8 mouse cellular contexts compared by ENCODE assay signal in genomic region chr2:122737894-122738830, GRCm38 (mm10). TPM values are rescaled to one million over a fixed set of nuclear protein-coding genes. Genes with fewer than 3 reads are reported as not detected.
A peak's percentile ranks its signal among the peaks of the same experiment; 100 is the strongest.
DNase-seq lines count a peak whose midpoint lies in the region; ATAC-seq lines count a peak whose summit lies in the region.

Gene Bloc1s6 (plus strand): TSS chr2:122738503.

- H3K27ac ChIP-seq in heart, embryonic 14.5 days (replicated peaks in 1 of 2; ENCODE audit: control insufficient read depth in 1 of 2, insufficient read depth in 1 of 2, low read depth in 2 of 2, low read length in 2 of 2), result peak within 1 kb of the TSS; percentile 87 to 93
- peak within 1 kb of the TSS; percentile 77 for H3K27ac ChIP-seq in liver, embryonic 13.5 days
- H3K27ac ChIP-seq in stomach, embryonic 16.5 days (ENCODE audit: low read length), result peak within 1 kb of the TSS; percentile 95

- H3K4me1 ChIP-seq in heart, embryonic 14.5 days (ENCODE audit: control insufficient read depth in 2 of 2, insufficient read depth in 2 of 2, low read length in 2 of 2), result peaks cover 0 to 10% of the 10 kb centered on the region in 2 experiments; a peak in 2 of 4 replicates
- peaks cover 19% of the 10 kb centered on the region for H3K4me1 ChIP-seq in liver, embryonic 13.5 days (replicated peaks)
- H3K4me1 ChIP-seq in stomach, embryonic 16.5 days (ENCODE audit: control insufficient read depth, insufficient read depth, low read length), result no peaks in the 10 kb centered on the region; the same call in 1 of the 2 replicates

- H3K9ac ChIP-seq in heart, embryonic 14.5 days (ENCODE audit: low read length), result peak within 1 kb of the TSS; percentile 97
- peak within 1 kb of the TSS; percentile 91 for H3K9ac ChIP-seq in liver, embryonic 13.5 days
- peak within 1 kb of the TSS; percentile 98 for H3K9ac ChIP-seq in stomach, embryonic 16.5 days (ENCODE audit: low read length)

- DNase-seq in c-Kit-negative CD71-positive TER-119-positive erythroid progenitor cells, embryonic 14.5 days (ENCODE audit: low read depth, low spot score), result peak; percentile 72
- DNase-seq in fibroblast of lung, adult 2 months (ENCODE audit: low read depth), result peak; percentile 85
- peak; percentile 94 for DNase-seq in kidney, postnatal 14 days
- DNase-seq in liver, embryonic 13.5 days, result peak; percentile 69
- DNase-seq in neural tube, embryonic 10.5 days (ENCODE audit: extremely low spot score, low spot score), result peak; percentile 99

- peak; percentile 88 for ATAC-seq in CD4-positive, CD25-positive, alpha-beta regulatory T cell, adult 4 months
- peak; percentile 91 for ATAC-seq in heart, embryonic 14.5 days (ENCODE audit: insufficient number of reproducible peaks, insufficient read depth, low FRiP score, low read depth)
- ATAC-seq in liver, embryonic 13.5 days (ENCODE audit: low read depth), result peak; percentile 96
- peak; percentile 95 for ATAC-seq in stomach, embryonic 16.5 days (ENCODE audit: insufficient read depth, low FRiP score)

- H3K4me2 ChIP-seq in heart, embryonic 14.5 days (ENCODE audit: low read length), result peak within 1 kb of the TSS; percentile 74
- peak within 1 kb of the TSS; percentile 77 for H3K4me2 ChIP-seq in liver, embryonic 13.5 days
- H3K4me2 ChIP-seq in stomach, embryonic 16.5 days (ENCODE audit: low read depth, low read length), result peak within 1 kb of the TSS; percentile 81

- no peaks in the 10 kb centered on the region for H3K9me3 ChIP-seq in heart, embryonic 14.5 days (ENCODE audit: control insufficient read depth, low read length)
- no peaks in the 10 kb centered on the region for H3K9me3 ChIP-seq in liver, embryonic 13.5 days (replicated peaks)
- no peaks in the 10 kb centered on the region for H3K9me3 ChIP-seq in stomach, embryonic 16.5 days (replicated peaks; ENCODE audit: control insufficient read depth, low read length)

- H3K36me3 ChIP-seq in heart, embryonic 14.5 days (ENCODE audit: control insufficient read depth, insufficient read depth, low read length), result no peaks in the 10 kb centered on the region
- no peaks in the 10 kb centered on the region for H3K36me3 ChIP-seq in liver, embryonic 13.5 days
- no peaks in the 10 kb centered on the region for H3K36me3 ChIP-seq in stomach, embryonic 16.5 days (ENCODE audit: control insufficient read depth, insufficient read depth, low read length)

- H3K4me3 ChIP-seq in heart, embryonic 14.5 days (ENCODE audit: control insufficient read depth in 1 of 2, insufficient read depth in 1 of 2, low read depth in 1 of 2, low read length in 2 of 2), result peak within 1 kb of the TSS; percentile 80 to 93
- peak within 1 kb of the TSS; percentile 91 for H3K4me3 ChIP-seq in liver, embryonic 13.5 days (replicated peaks)
- H3K4me3 ChIP-seq in stomach, embryonic 16.5 days (replicated peaks; ENCODE audit: low read length), result peak within 1 kb of the TSS; percentile 97

- 2% methylated on average over 48 of the region's 59 CpGs for WGBS in heart, embryonic 14.5 days
- WGBS in liver, embryonic 13.5 days (ENCODE audit: insufficient replicate concordance), result 1% methylated on average over 50 of the region's 59 CpGs
- under 1% methylated on average over 54 of the region's 59 CpGs for WGBS in stomach, embryonic 16.5 days

- 0 out of 2 replicates have a peak, but pooled peaks cover 2% of the 10 kb centered on the region for H3K27me3 ChIP-seq in heart, embryonic 14.5 days (ENCODE audit: control insufficient read depth, insufficient read depth, low read length)
- H3K27me3 ChIP-seq in liver, embryonic 13.5 days, result peaks cover 18% of the 10 kb centered on the region
- 0 out of 2 replicates have a peak, but pooled peaks cover 8% of the 10 kb centered on the region for H3K27me3 ChIP-seq in stomach, embryonic 16.5 days (ENCODE audit: control insufficient read depth, insufficient read depth, low read length)

RNA-seq across cellular contexts. Expression of gene Bloc1s6, which starts in this region (rescaled TPM):
- polyA plus RNA-seq in CD4-positive, CD25-positive, alpha-beta regulatory T cell, adult 4 months (2017; shearing (Covaris generic)), result 10 to 100 TPM; 36.3 to 66.5 TPM
- polyA plus RNA-seq in heart, embryonic 14.5 days (2014; fragmentation: Nextera tagmentation; extraction: Ambion mirVana), result 31.3 and 33.5 TPM in 2 replicates
- 22.3 and 22.5 TPM in 2 replicates for polyA plus RNA-seq in liver, embryonic 13.5 days (2015; fragmentation: Nextera tagmentation; extraction: Ambion mirVana)
- 49.9 and 52.4 TPM in 2 replicates for polyA plus RNA-seq in stomach, embryonic 16.5 days (2015; fragmentation: Nextera tagmentation; extraction: Ambion mirVana)

Comparison
In these comparisons a context has a peak if more than half of its experiments do, and no peak if none do; other contexts are left out.
1. Peak in every context shown above with its lines: DNase-seq, ATAC-seq, H3K4me3 ChIP-seq and H3K27ac ChIP-seq.